Mouse (Mus musculus) small intestine, adult 2 months (tissue): ENCODE data around the gene Sh3tc1. TPM values are rescaled to one million over a fixed set of nuclear protein-coding genes. Genes with fewer than 3 reads are reported as not detected.
A peak's percentile ranks its signal among the peaks of the same experiment; 100 is the strongest.

Experiments
- H3K27ac ChIP-seq: fragments of 200-500 bp; 2 replicates; pipeline ENCODE4 v1.5.1; 2012; ENCODE audit warnings: low read depth, low read length, control low read depth, inconsistent platforms; ENCODE audit not compliant: insufficient read depth
- H3K27me3 ChIP-seq: fragments of 200-500 bp; 2 replicates; pipeline ENCODE4 v1.6.1; 2012; ENCODE audit warnings: mild to moderate bottlenecking, moderate library complexity, low read length, inconsistent platforms; ENCODE audit not compliant: control insufficient read depth, insufficient read depth
- H3K36me3 ChIP-seq: fragments of 200-500 bp; 2 replicates; pipeline ENCODE4 v1.6.1; 2012; ENCODE audit warnings: mild to moderate bottlenecking, low read length, control low read depth, inconsistent platforms; ENCODE audit not compliant: control insufficient read depth, insufficient read depth
- H3K4me1 ChIP-seq: fragments of 200-500 bp; 2 replicates; pipeline ENCODE4 v1.6.1; 2012; ENCODE audit warnings: low read length, inconsistent platforms, mixed read lengths; ENCODE audit not compliant: control insufficient read depth, insufficient read depth, insufficient read length
- H3K4me3 ChIP-seq: fragments of 200-500 bp; 2 replicates; pipeline ENCODE4 v1.5.1; 2012; ENCODE audit warnings: low read depth, mild to moderate bottlenecking, control low read depth, inconsistent platforms, low read length, moderate library complexity
- CTCF ChIP-seq: fragments of 200-500 bp; IDR thresholded peaks from 2 replicates; pipeline ENCODE4 v1.5.1; 2012; ENCODE audit warnings: low read depth, mild to moderate bottlenecking, control low read depth, inconsistent platforms, low read length, moderate library complexity, mixed read lengths; ENCODE audit not compliant: insufficient replicate concordance, insufficient read length; ENCODE audit errors: extremely low read depth
- POLR2A ChIP-seq: fragments of 200-500 bp; IDR thresholded peaks from 2 replicates; pipeline ENCODE4 v1.6.1; 2012; ENCODE audit warnings: low read depth, mild to moderate bottlenecking, control low read depth, inconsistent platforms, low read length, moderate library complexity
- WGBS: fragments of 180-500 bp; shearing (Covaris S2); methylation state at CpG from one replicate; pipeline ENCODE4 v1.1.7; 2018; 5-methylcytosine and 5-hydroxymethylcytosine counted together
- polyA plus RNA-seq: library from polyadenylated mRNA; depleted of rRNA; stranded (reverse); fragments of >200 nt; gene quantifications from 2 replicates; pipeline ENCODE4 v1.2.3, GENCODE M21; 2012

The Sh3tc1 gene
- polyA plus RNA-seq, 1 experiment, result 7.7 TPM

- no peak overlapping the region for H3K4me3 ChIP-seq
- TF ChIP-seq POLR2A, result no peak
- TF ChIP-seq CTCF, result no peak
- H3K27ac ChIP-seq, result no peak overlapping the region
- H3K36me3 ChIP-seq, result no peaks in the 10 kb centered on the region
- H3K4me1 ChIP-seq, result peaks cover 8% of the 10 kb centered on the region; the same call in 1 of the 2 replicates
- 71% methylated on average over 13 of the region's 13 CpGs for WGBS
- H3K27me3 ChIP-seq, result no peaks in the 10 kb centered on the region
Observed at GRCm38 (mm10) chr5:35773274-35774136, 33.7 kb upstream of the Sh3tc1 start.

- 9% methylated on average over 14 of the region's 14 CpGs for WGBS
- no peak for TF ChIP-seq POLR2A
- H3K4me3 ChIP-seq, result peak overlapping the region; percentile 23; the same call in 1 of the 2 replicates
- H3K36me3 ChIP-seq, result no peaks in the 10 kb centered on the region
- H3K4me1 ChIP-seq, result peaks cover 8% of the 10 kb centered on the region; the same call in 1 of the 2 replicates
- no peaks in the 10 kb centered on the region for H3K27me3 ChIP-seq
- H3K27ac ChIP-seq, result no peak overlapping the region
Observed at GRCm38 (mm10) chr5:35770891-35771663, 31.3 kb upstream of the Sh3tc1 start.

GRCm38 (mm10) chr5:35770246-35770645 lies 30.5 kb upstream of the Sh3tc1 start:
- no peak overlapping the region for H3K27ac ChIP-seq
- TF ChIP-seq CTCF (no peak), POLR2A (no peak)
- WGBS, result 89% methylated on average over 2 of the region's 2 CpGs

GRCm38 (mm10) chr5:35768997-35769396 lies 29.2 kb upstream of the Sh3tc1 start:
- no peak for TF ChIP-seq POLR2A
- TF ChIP-seq CTCF, result no peak

More at GRCm38 (mm10) chr5:35770246-35770645, 30.5 kb upstream of the Sh3tc1 start:
- no peaks in the 10 kb centered on the region for H3K27me3 ChIP-seq
- peaks cover 8% of the 10 kb centered on the region; the same call in 1 of the 2 replicates for H3K4me1 ChIP-seq
- H3K4me3 ChIP-seq, result no peak overlapping the region
- no peaks in the 10 kb centered on the region for H3K36me3 ChIP-seq

GRCm38 (mm10) chr5:35768525-35768924 lies 28.7 kb upstream of the Sh3tc1 start:
- no peaks in the 10 kb centered on the region for H3K36me3 ChIP-seq
- WGBS, result 77% methylated on average over 3 of the region's 3 CpGs
- no peak overlapping the region for H3K27ac ChIP-seq
- no peak overlapping the region for H3K4me3 ChIP-seq
- H3K4me1 ChIP-seq, result peaks cover 8% of the 10 kb centered on the region; the same call in 1 of the 2 replicates
- no peak for TF ChIP-seq POLR2A
- TF ChIP-seq CTCF, result no peak
- H3K27me3 ChIP-seq, result no peaks in the 10 kb centered on the region; the same call in 1 of the 2 replicates

More at GRCm38 (mm10) chr5:35768997-35769396, 29.2 kb upstream of the Sh3tc1 start:
- 87% methylated on average over 7 of the region's 7 CpGs for WGBS
- Histone ChIP-seq H3K27ac (no peak overlapping the region), H3K4me1 (peaks cover 8% of the 10 kb centered on the region; the same call in 1 of the 2 replicates), H3K36me3 (no peaks in the 10 kb centered on the region), H3K27me3 (no peaks in the 10 kb centered on the region; the same call in 1 of the 2 replicates), H3K4me3 (no peak overlapping the region)

- no peak overlapping the region for H3K4me3 ChIP-seq
- H3K36me3 ChIP-seq, result no peaks in the 10 kb centered on the region
- peaks cover 3% of the 10 kb centered on the region; the same call in 1 of the 2 replicates for H3K4me1 ChIP-seq
- 81% methylated on average over 6 of the region's 6 CpGs for WGBS
- H3K27ac ChIP-seq, result no peak overlapping the region
- no peaks in the 10 kb centered on the region; the same call in 1 of the 2 replicates for H3K27me3 ChIP-seq
- TF ChIP-seq POLR2A (no peak), CTCF (no peak)
Observed at GRCm38 (mm10) chr5:35765909-35766308, 26.1 kb upstream of the Sh3tc1 start.

GRCm38 (mm10) chr5:35762850-35763249 lies 23.1 kb upstream of the Sh3tc1 start:
- no peaks in the 10 kb centered on the region for H3K36me3 ChIP-seq
- H3K27ac ChIP-seq, result no peak overlapping the region
- peaks cover 2% of the 10 kb centered on the region; the same call in 1 of the 2 replicates for H3K4me1 ChIP-seq
- no peak for TF ChIP-seq POLR2A
- H3K27me3 ChIP-seq, result peaks cover 4% of the 10 kb centered on the region; the same call in 1 of the 2 replicates
- WGBS, result 72% methylated on average over 10 of the region's 10 CpGs
- no peak overlapping the region for H3K4me3 ChIP-seq
